Mouse (Mus musculus): ENCODE measurements around the gene Med4. TPM values are rescaled to one million over a fixed set of nuclear protein-coding genes. Genes with fewer than 3 reads are reported as not detected.

The Med4 gene
- polyA plus RNA-seq, 1 experiment = 14.1 TPM

GRCm38 (mm10) chr14:73475506-73475905 is 34.3 kb upstream of the Med4 start:
- DNase-seq = no peak
- Histone ChIP-seq H3K4me3 (replicated peaks; ENCODE audit: extremely low read depth, low read depth, low read length) (no peak overlapping the region), H3K4me1 (ENCODE audit: control insufficient read depth, insufficient read depth, low read length) (peaks cover 20% of the 10 kb centered on the region)
- 20% methylated on average over 7 of the region's 7 CpGs for WGBS
- no peak for TF ChIP-seq CTCF (IDR thresholded peaks at IDR 0.05; ENCODE audit: insufficient read depth, low read length)
- no peak for TF ChIP-seq POLR2A (IDR thresholded peaks at IDR 0.05; ENCODE audit: borderline replicate concordance, extremely low read depth, low read depth, low read length)

GRCm38 (mm10) chr14:73476361-73476934 is 33.4 kb upstream of the Med4 start:
- WGBS = 65% methylated on average over 8 of the region's 8 CpGs
- H3K4me1 ChIP-seq (ENCODE audit: control insufficient read depth, insufficient read depth, low read length) = peaks cover 20% of the 10 kb centered on the region
- no peak overlapping the region for H3K4me3 ChIP-seq (replicated peaks; ENCODE audit: extremely low read depth, low read depth, low read length)
- no peak for DNase-seq
- no peak for TF ChIP-seq CTCF (IDR thresholded peaks at IDR 0.05; ENCODE audit: insufficient read depth, low read length)
- no peak for TF ChIP-seq POLR2A (IDR thresholded peaks at IDR 0.05; ENCODE audit: borderline replicate concordance, extremely low read depth, low read depth, low read length)

GRCm38 (mm10) chr14:73477077-73477476 is 32.7 kb upstream of the Med4 start:
- peaks cover 20% of the 10 kb centered on the region for H3K4me1 ChIP-seq (ENCODE audit: control insufficient read depth, insufficient read depth, low read length)
- WGBS = 56% methylated on average over 10 of the region's 10 CpGs
- DNase-seq = no peak
- TF ChIP-seq CTCF (IDR thresholded peaks at IDR 0.05; ENCODE audit: insufficient read depth, low read length) = no peak
- TF ChIP-seq POLR2A (IDR thresholded peaks at IDR 0.05; ENCODE audit: borderline replicate concordance, extremely low read depth, low read depth, low read length) = no peak
- no peak overlapping the region for H3K4me3 ChIP-seq (replicated peaks; ENCODE audit: extremely low read depth, low read depth, low read length)

GRCm38 (mm10) chr14:73478321-73478720 is 31.5 kb upstream of the Med4 start:
- no peak for DNase-seq
- Histone ChIP-seq H3K4me1 (ENCODE audit: control insufficient read depth, insufficient read depth, low read length) (peaks cover 20% of the 10 kb centered on the region), H3K4me3 (replicated peaks; ENCODE audit: extremely low read depth, low read depth, low read length) (no peak overlapping the region)
- no peak for TF ChIP-seq CTCF (IDR thresholded peaks at IDR 0.05; ENCODE audit: insufficient read depth, low read length)
- no peak for TF ChIP-seq POLR2A (IDR thresholded peaks at IDR 0.05; ENCODE audit: borderline replicate concordance, extremely low read depth, low read depth, low read length)
- WGBS = 79% methylated on average over 3 of the region's 3 CpGs

GRCm38 (mm10) chr14:73479771-73480170 is 30.1 kb upstream of the Med4 start:
- no peak overlapping the region for H3K4me3 ChIP-seq (replicated peaks; ENCODE audit: extremely low read depth, low read depth, low read length)
- peaks cover 19% of the 10 kb centered on the region for H3K4me1 ChIP-seq (ENCODE audit: control insufficient read depth, insufficient read depth, low read length)
- DNase-seq = no peak
- no peak for TF ChIP-seq POLR2A (IDR thresholded peaks at IDR 0.05; ENCODE audit: borderline replicate concordance, extremely low read depth, low read depth, low read length)
- no peak for TF ChIP-seq CTCF (IDR thresholded peaks at IDR 0.05; ENCODE audit: insufficient read depth, low read length)
- WGBS = 71% methylated on average over 1 of the region's 1 CpGs

- WGBS = 55% methylated on average over 5 of the region's 5 CpGs
- Histone ChIP-seq H3K4me3 (replicated peaks; ENCODE audit: extremely low read depth, low read depth, low read length) (no peak overlapping the region), H3K4me1 (ENCODE audit: control insufficient read depth, insufficient read depth, low read length) (peaks cover 5% of the 10 kb centered on the region)
- no peak for DNase-seq
- TF ChIP-seq CTCF (IDR thresholded peaks at IDR 0.05; ENCODE audit: insufficient read depth, low read length) = no peak
- TF ChIP-seq POLR2A (IDR thresholded peaks at IDR 0.05; ENCODE audit: borderline replicate concordance, extremely low read depth, low read depth, low read length) = no peak
Observed at GRCm38 (mm10) chr14:73483516-73484229, 26.2 kb upstream of the Med4 start.

- TF ChIP-seq POLR2A (IDR thresholded peaks at IDR 0.05; ENCODE audit: borderline replicate concordance, extremely low read depth, low read depth, low read length) (no peak), CTCF (IDR thresholded peaks at IDR 0.05; ENCODE audit: insufficient read depth, low read length) (no peak)
- DNase-seq = no peak
- Histone ChIP-seq H3K4me3 (replicated peaks; ENCODE audit: extremely low read depth, low read depth, low read length) (no peak overlapping the region), H3K4me1 (ENCODE audit: control insufficient read depth, insufficient read depth, low read length) (peaks cover 5% of the 10 kb centered on the region)
- 81% methylated on average over 3 of the region's 3 CpGs for WGBS
Observed at GRCm38 (mm10) chr14:73484366-73485110, 25.3 kb upstream of the Med4 start.

- no peak for TF ChIP-seq CTCF (IDR thresholded peaks at IDR 0.05; ENCODE audit: insufficient read depth, low read length)
- TF ChIP-seq POLR2A (IDR thresholded peaks at IDR 0.05; ENCODE audit: borderline replicate concordance, extremely low read depth, low read depth, low read length) = no peak
- WGBS = 66% methylated on average over 5 of the region's 5 CpGs
Observed at GRCm38 (mm10) chr14:73486641-73487040, 23.2 kb upstream of the Med4 start.

GRCm38 (mm10) chr14:73493356-73493755 is 16.5 kb upstream of the Med4 start:
- Histone ChIP-seq H3K4me3 (replicated peaks; ENCODE audit: extremely low read depth, low read depth, low read length) (no peak overlapping the region), H3K4me1 (ENCODE audit: control insufficient read depth, insufficient read depth, low read length) (no peaks in the 10 kb centered on the region)
- no peak for DNase-seq
- TF ChIP-seq POLR2A (IDR thresholded peaks at IDR 0.05; ENCODE audit: borderline replicate concordance, extremely low read depth, low read depth, low read length) (no peak), CTCF (IDR thresholded peaks at IDR 0.05; ENCODE audit: insufficient read depth, low read length) (no peak)
- WGBS = 94% methylated on average over 6 of the region's 6 CpGs

More at GRCm38 (mm10) chr14:73486641-73487040, 23.2 kb upstream of the Med4 start:
- H3K4me3 ChIP-seq (replicated peaks; ENCODE audit: extremely low read depth, low read depth, low read length) = no peak overlapping the region
- peaks cover 5% of the 10 kb centered on the region for H3K4me1 ChIP-seq (ENCODE audit: control insufficient read depth, insufficient read depth, low read length)
- no peak for DNase-seq
